Mouse (Mus musculus) olfactory bulb, adult 2 months (tissue): Measurements from ENCODE around the gene Gm45713.

ENCODE experiments used
- CTCF ChIP-seq: fragments of 200-500 bp; IDR thresholded peaks from 2 replicates; pipeline ENCODE4 v1.5.1; 2012; ENCODE audit warnings: low read depth, mild to moderate bottlenecking, low read length, moderate library complexity; ENCODE audit not compliant: insufficient read depth
- POLR2A ChIP-seq: fragments of 200-500 bp; IDR thresholded peaks from 2 replicates; pipeline ENCODE4 v1.6.1; 2012; ENCODE audit warnings: mild to moderate bottlenecking, low read depth, low read length, moderate library complexity; ENCODE audit not compliant: insufficient read depth

DNA sequence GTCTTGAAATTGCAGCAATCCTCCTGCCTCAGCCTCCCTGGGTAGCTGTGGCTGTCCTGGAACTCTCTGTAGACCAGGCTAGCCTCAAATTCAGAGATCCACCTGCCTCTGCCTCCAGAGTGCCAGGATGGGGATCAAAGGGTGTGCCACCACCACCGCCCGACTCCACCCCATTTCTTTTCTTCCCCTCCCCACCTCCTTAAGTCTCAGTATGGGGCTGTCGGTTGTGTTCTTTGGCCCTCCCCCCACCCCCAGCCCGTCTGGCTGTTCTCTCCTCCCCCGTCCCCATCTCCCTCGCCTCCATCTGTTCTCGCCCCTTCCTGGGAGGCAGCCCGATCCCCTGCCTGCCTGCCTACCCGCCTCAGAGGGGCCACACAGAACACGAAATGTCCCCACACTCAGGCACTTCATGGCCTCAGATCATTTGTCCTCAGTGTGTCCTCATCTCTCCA is 30.9 kb upstream of the Gm45713 start:
- no peak for TF ChIP-seq CTCF
- TF ChIP-seq POLR2A, result no peak
